Mouse (Mus musculus): ENCODE measurements around the gene Rbm33. TPM values are rescaled to one million over a fixed set of nuclear protein-coding genes. Genes with fewer than 3 reads are reported as not detected.
A peak's percentile ranks its signal among the peaks of the same experiment; 100 is the strongest.

The Rbm33 gene
- polyA plus RNA-seq, 1 experiment from 2014 or later: 13.9 TPM

GRCm38 (mm10) chr5:28299346-28299745, 17.6 kb upstream of the Rbm33 start:
- no peaks in the 10 kb centered on the region for H3K36me3 ChIP-seq
- H3K4me3 ChIP-seq: no peak overlapping the region
- WGBS: 74% methylated on average over 6 of the region's 6 CpGs
- no peak overlapping the region for H3K4me2 ChIP-seq
- no peak overlapping the region for H3K27ac ChIP-seq
- H3K27me3 ChIP-seq: no peaks in the 10 kb centered on the region
- H3K4me1 ChIP-seq: no peaks in the 10 kb centered on the region
- H3K9ac ChIP-seq: no peak overlapping the region
- ATAC-seq (ENCODE audit: borderline replicate concordance, extremely low read depth, low FRiP score, low TSS enrichment): no peak
- H3K9me3 ChIP-seq: no peaks in the 10 kb centered on the region

GRCm38 (mm10) chr5:28302671-28303070, 14.2 kb upstream of the Rbm33 start:
- 71% methylated on average over 1 of the region's 1 CpGs for WGBS
- Histone ChIP-seq H3K27me3 (no peaks in the 10 kb centered on the region), H3K4me2 (no peak overlapping the region), H3K4me1 (no peaks in the 10 kb centered on the region), H3K4me3 (no peak overlapping the region), H3K27ac (no peak overlapping the region), H3K9ac (no peak overlapping the region), H3K36me3 (no peaks in the 10 kb centered on the region), H3K9me3 (no peaks in the 10 kb centered on the region)
- no peak for ATAC-seq (ENCODE audit: borderline replicate concordance, extremely low read depth, low FRiP score, low TSS enrichment)

GRCm38 (mm10) chr5:28304551-28304950, 12.4 kb upstream of the Rbm33 start:
- Histone ChIP-seq H3K4me2 (no peak overlapping the region), H3K9me3 (no peaks in the 10 kb centered on the region), H3K9ac (no peak overlapping the region), H3K4me3 (no peak overlapping the region), H3K36me3 (no peaks in the 10 kb centered on the region), H3K27ac (no peak overlapping the region), H3K4me1 (no peaks in the 10 kb centered on the region), H3K27me3 (no peaks in the 10 kb centered on the region)
- no peak for ATAC-seq (ENCODE audit: borderline replicate concordance, extremely low read depth, low FRiP score, low TSS enrichment)

- no peak overlapping the region for H3K9ac ChIP-seq
- no peak overlapping the region for H3K4me3 ChIP-seq
- WGBS: 65% methylated on average over 8 of the region's 8 CpGs
- no peak overlapping the region for H3K27ac ChIP-seq
- peaks cover 18% of the 10 kb centered on the region for H3K4me1 ChIP-seq
- no peaks in the 10 kb centered on the region for H3K27me3 ChIP-seq
- no peak overlapping the region for H3K4me2 ChIP-seq
- no peak for ATAC-seq (ENCODE audit: borderline replicate concordance, extremely low read depth, low FRiP score, low TSS enrichment)
- H3K9me3 ChIP-seq: no peaks in the 10 kb centered on the region
- H3K36me3 ChIP-seq: no peaks in the 10 kb centered on the region
Measured at GRCm38 (mm10) chr5:28315526-28315925, 1.4 kb upstream of the Rbm33 start.

- Histone ChIP-seq H3K4me1 (peaks cover 21% of the 10 kb centered on the region), H3K9me3 (no peaks in the 10 kb centered on the region), H3K36me3 (no peaks in the 10 kb centered on the region), H3K27ac (peak overlapping the region; percentile 100), H3K4me2 (peak overlapping the region; percentile 62), H3K27me3 (no peaks in the 10 kb centered on the region), H3K4me3 (peak overlapping the region; percentile 95), H3K9ac (peak overlapping the region; percentile 99)
- under 1% methylated on average over 14 of the region's 14 CpGs for WGBS
- ATAC-seq (ENCODE audit: borderline replicate concordance, extremely low read depth, low FRiP score, low TSS enrichment): peak; percentile 49; the same call in 1 of the 2 replicates
Measured at GRCm38 (mm10) chr5:28316151-28316721, 685 bp upstream of the Rbm33 start.

GRCm38 (mm10) chr5:28317253-28317916, 464 bp downstream of the Rbm33 start:
- peak; percentile 63 for ATAC-seq (ENCODE audit: borderline replicate concordance, extremely low read depth, low FRiP score, low TSS enrichment)
- Histone ChIP-seq H3K9me3 (no peaks in the 10 kb centered on the region), H3K4me3 (peak overlapping the region; percentile 95), H3K9ac (peak overlapping the region; percentile 99), H3K27me3 (no peaks in the 10 kb centered on the region), H3K36me3 (no peaks in the 10 kb centered on the region), H3K4me1 (peaks cover 21% of the 10 kb centered on the region), H3K4me2 (peak overlapping the region; percentile 62), H3K27ac (peak overlapping the region; percentile 100)
- WGBS: under 1% methylated on average over 48 of the region's 62 CpGs

- 0 out of 2 replicates have a peak, but pooled peaks cover 3% of the 10 kb centered on the region for H3K36me3 ChIP-seq
- H3K27ac ChIP-seq: no peak overlapping the region
- ATAC-seq (ENCODE audit: borderline replicate concordance, extremely low read depth, low FRiP score, low TSS enrichment): no peak
- WGBS: under 1% methylated on average over 3 of the region's 3 CpGs
- H3K9ac ChIP-seq: peak overlapping the region; percentile 99
- peaks cover 21% of the 10 kb centered on the region for H3K4me1 ChIP-seq
- H3K27me3 ChIP-seq: no peaks in the 10 kb centered on the region
- peak overlapping the region; percentile 62 for H3K4me2 ChIP-seq
- no peaks in the 10 kb centered on the region for H3K9me3 ChIP-seq
- peak overlapping the region; percentile 95 for H3K4me3 ChIP-seq
Measured at GRCm38 (mm10) chr5:28317917-28318267, 971 bp downstream of the Rbm33 start.

GRCm38 (mm10) chr5:28318671-28319070, 1.8 kb downstream of the Rbm33 start:
- no peak for ATAC-seq (ENCODE audit: borderline replicate concordance, extremely low read depth, low FRiP score, low TSS enrichment)
- Histone ChIP-seq H3K4me3 (peak overlapping the region; percentile 95; the same call in 1 of the 2 replicates), H3K27me3 (no peaks in the 10 kb centered on the region), H3K9ac (peak overlapping the region; percentile 99; the same call in 1 of the 2 replicates), H3K36me3 (0 out of 2 replicates have a peak, but pooled peaks cover 3% of the 10 kb centered on the region), H3K4me2 (peak overlapping the region; percentile 62), H3K27ac (no peak overlapping the region), H3K4me1 (peaks cover 21% of the 10 kb centered on the region), H3K9me3 (no peaks in the 10 kb centered on the region)
- WGBS: 53% methylated on average over 2 of the region's 2 CpGs

- no peak overlapping the region for H3K4me2 ChIP-seq
- no peaks in the 10 kb centered on the region for H3K9me3 ChIP-seq
- no peak for ATAC-seq (ENCODE audit: borderline replicate concordance, extremely low read depth, low FRiP score, low TSS enrichment)
- H3K27me3 ChIP-seq: no peaks in the 10 kb centered on the region
- H3K9ac ChIP-seq: no peak overlapping the region
- peaks cover 21% of the 10 kb centered on the region for H3K4me1 ChIP-seq
- 0 out of 2 replicates have a peak, but pooled peaks cover 3% of the 10 kb centered on the region for H3K36me3 ChIP-seq
- no peak overlapping the region for H3K4me3 ChIP-seq
- no peak overlapping the region for H3K27ac ChIP-seq
- 88% methylated on average over 1 of the region's 1 CpGs for WGBS
Measured at GRCm38 (mm10) chr5:28321769-28322168, 4.8 kb downstream of the Rbm33 start.

- Histone ChIP-seq H3K4me2 (no peak overlapping the region), H3K4me3 (no peak overlapping the region), H3K4me1 (peaks cover 21% of the 10 kb centered on the region), H3K27me3 (no peaks in the 10 kb centered on the region), H3K9ac (no peak overlapping the region), H3K36me3 (0 out of 2 replicates have a peak, but pooled peaks cover 3% of the 10 kb centered on the region), H3K27ac (no peak overlapping the region), H3K9me3 (no peaks in the 10 kb centered on the region)
- 82% methylated on average over 3 of the region's 3 CpGs for WGBS
- ATAC-seq (ENCODE audit: borderline replicate concordance, extremely low read depth, low FRiP score, low TSS enrichment): no peak
Measured at GRCm38 (mm10) chr5:28322189-28322588, 5.3 kb downstream of the Rbm33 start.

GRCm38 (mm10) chr5:28323822-28324221, 6.9 kb downstream of the Rbm33 start:
- H3K9me3 ChIP-seq: no peaks in the 10 kb centered on the region
- 80% methylated on average over 2 of the region's 2 CpGs for WGBS
- H3K9ac ChIP-seq: no peak overlapping the region
- peaks cover 14% of the 10 kb centered on the region for H3K4me1 ChIP-seq
- H3K27ac ChIP-seq: no peak overlapping the region
- H3K36me3 ChIP-seq: 0 out of 2 replicates have a peak, but pooled peaks cover 3% of the 10 kb centered on the region
- H3K4me3 ChIP-seq: no peak overlapping the region
- no peak for ATAC-seq (ENCODE audit: borderline replicate concordance, extremely low read depth, low FRiP score, low TSS enrichment)
- no peak overlapping the region for H3K4me2 ChIP-seq
- H3K27me3 ChIP-seq: no peaks in the 10 kb centered on the region

- no peak for ATAC-seq (ENCODE audit: borderline replicate concordance, extremely low read depth, low FRiP score, low TSS enrichment)
- Histone ChIP-seq H3K9ac (no peak overlapping the region), H3K4me2 (no peak overlapping the region), H3K36me3 (0 out of 2 replicates have a peak, but pooled peaks cover 3% of the 10 kb centered on the region), H3K9me3 (no peaks in the 10 kb centered on the region), H3K4me1 (peaks cover 8% of the 10 kb centered on the region), H3K27ac (no peak overlapping the region), H3K4me3 (no peak overlapping the region), H3K27me3 (no peaks in the 10 kb centered on the region)
- 71% methylated on average over 1 of the region's 1 CpGs for WGBS
Measured at GRCm38 (mm10) chr5:28324457-28324856, 7.5 kb downstream of the Rbm33 start.

Measured in lung, embryonic 15.5 days (tissue).